Mouse (Mus musculus) c-Kit-positive CD71-positive TER-119-negative erythroid progenitor cells, embryonic 14.5 days (primary cell): Measurements from ENCODE around the gene Plxna1.

Source experiments
- DNase-seq: peaks from one replicate; pipeline ENCODE4 v3.0.0-alpha.2; 2013; ENCODE audit warnings: low read depth

The Plxna1 gene

DNA sequence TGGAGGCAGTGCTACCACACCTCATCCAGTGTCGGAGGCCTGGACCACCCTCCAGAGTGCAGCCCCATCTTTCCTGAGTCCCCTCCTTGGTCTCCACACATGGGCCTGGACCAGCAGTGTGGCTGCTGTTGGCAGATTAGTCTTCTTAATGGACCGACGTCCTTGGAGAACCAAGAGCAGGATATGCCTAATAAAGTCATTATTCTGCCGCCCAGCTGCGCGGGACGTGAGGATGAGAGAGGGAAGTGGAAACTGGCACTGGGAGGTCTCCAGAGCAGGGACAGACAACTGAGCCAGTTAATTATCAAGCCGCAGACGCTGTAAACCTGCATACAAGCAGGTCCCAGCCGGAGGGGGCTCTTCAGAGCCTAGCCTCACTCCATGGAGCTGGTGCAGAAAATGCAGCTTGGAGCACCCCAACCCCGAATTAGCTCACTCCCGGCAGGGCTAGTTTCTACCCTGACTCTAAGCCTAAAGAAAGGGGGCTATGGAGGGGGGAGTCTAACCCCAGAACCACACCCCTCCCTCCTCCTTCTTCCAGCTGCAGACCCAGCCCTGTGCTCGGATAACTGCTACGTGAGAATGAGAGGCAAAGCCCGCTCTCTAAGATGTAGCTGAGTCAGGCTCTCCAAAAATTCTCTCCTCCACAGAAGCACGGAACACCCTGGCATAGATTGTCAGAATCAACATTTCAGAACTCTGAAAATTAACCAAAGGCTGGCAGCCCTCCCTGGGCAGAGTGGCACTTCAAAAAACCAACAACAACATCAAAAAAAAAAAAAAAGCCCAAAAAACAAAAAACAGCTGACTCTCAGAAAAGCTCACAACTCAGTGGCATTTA, 80.7 kb downstream of the Plxna1 start:
- DNase-seq, result no peak

DNA sequence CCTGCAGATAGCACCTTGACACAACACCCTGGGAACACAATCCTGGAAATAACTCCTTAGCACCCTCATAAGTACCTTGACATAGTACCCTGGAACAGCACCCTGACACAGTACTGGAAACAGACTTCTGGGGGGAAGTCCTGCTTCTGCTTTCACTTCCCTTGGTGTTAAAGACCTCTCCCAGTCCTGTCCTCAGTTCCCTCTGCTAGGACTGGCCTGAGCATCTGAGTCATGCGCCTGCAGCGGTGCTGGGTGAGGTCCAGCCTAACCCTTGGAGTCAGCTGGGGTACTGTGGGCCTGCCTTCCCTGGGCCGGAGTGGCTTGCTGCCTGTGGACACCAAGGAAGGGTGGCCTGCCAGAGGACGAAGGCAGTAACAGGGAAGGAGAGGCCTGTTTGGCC, 81.9 kb downstream of the Plxna1 start:
- no peak for DNase-seq

DNA sequence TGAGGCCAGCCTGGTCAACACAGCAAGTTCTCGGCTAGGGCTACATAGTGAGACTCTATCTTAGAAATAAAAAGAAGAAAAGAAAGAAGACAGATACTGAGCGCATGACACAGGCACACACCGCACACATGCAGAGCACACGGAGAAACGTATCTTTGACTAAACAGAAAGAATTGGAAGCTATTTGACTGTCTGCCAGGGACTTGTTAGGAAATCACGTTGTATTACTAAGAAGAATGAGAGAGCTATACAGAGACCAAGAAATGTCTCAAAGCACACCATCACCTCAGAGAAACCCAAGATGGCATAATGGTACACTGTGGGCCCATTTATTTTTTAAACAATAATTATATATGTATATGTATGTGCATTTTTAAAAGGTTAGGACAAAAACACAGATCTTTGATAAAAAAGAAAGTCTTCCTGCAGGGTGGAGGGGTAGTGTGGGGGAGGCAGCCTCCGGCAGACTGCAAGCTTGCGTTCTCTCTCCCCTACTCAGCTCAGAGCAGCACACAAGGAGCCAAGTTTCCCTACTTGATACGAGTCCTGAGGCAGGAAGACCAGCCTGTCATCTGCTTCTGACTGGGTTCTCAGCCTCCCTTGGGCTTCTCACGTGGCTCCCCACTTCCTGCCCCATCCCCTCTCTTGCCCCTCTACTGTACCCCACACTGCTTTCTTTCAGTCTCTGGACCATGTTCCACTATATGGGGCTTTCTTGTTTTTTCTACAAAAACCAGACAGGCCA, 90.5 kb downstream of the Plxna1 start:
- DNase-seq, result no peak

DNA sequence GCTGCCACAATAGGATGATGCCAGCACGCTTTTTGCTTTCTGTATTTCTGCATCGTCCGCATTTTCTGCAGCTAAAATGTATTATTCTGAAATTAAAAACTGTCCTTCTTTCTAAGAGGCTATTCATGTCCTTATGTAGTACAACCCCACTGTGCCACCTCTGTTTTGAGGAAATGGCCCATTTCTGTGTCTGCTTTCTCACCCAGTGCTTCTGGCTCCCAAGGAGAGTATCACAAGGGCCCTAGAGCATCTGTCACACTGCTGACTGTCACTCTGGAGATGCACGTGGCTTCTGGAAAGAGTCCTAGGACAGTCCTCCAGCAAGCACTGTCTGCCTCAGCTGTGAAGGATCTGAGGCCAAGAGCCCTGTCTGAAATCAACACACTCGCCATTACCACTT, 95.2 kb downstream of the Plxna1 start:
- no peak for DNase-seq
